Mouse (Mus musculus): ENCODE measurements around the gene Polk. TPM values are rescaled to one million over a fixed set of nuclear protein-coding genes. Genes with fewer than 3 reads are reported as not detected.

Polk gene
- polyA plus RNA-seq, 1 experiment: 3.0 TPM

- 94% methylated on average over 11 of the region's 11 CpGs for WGBS
- Histone ChIP-seq H3K27ac (ENCODE audit: control insufficient read depth, insufficient read depth, low read length) (no peak overlapping the region), H3K36me3 (ENCODE audit: control insufficient read depth, insufficient read depth, low read length) (no peaks in the 10 kb centered on the region), H3K27me3 (ENCODE audit: control insufficient read depth, insufficient read depth, low read length) (no peaks in the 10 kb centered on the region), H3K4me1 (replicated peaks; ENCODE audit: control insufficient read depth, insufficient read depth, low read length) (no peaks in the 10 kb centered on the region), H3K4me3 (ENCODE audit: control insufficient read depth, insufficient read depth, low read length) (no peak overlapping the region)
- TF ChIP-seq POLR2A (IDR thresholded peaks at IDR 0.05; ENCODE audit: control insufficient read depth, extremely low read depth, insufficient read depth, low read length, poor library complexity) (no peak), CTCF (IDR thresholded peaks at IDR 0.05; ENCODE audit: borderline replicate concordance, control insufficient read depth, extremely low read depth, insufficient read depth, low read length, poor library complexity) (no peak)
- no peak for DNase-seq
Observed at GRCm38 (mm10) chr13:96451386-96452140, 90.8 kb downstream of the Polk start.

- H3K27ac ChIP-seq (ENCODE audit: control insufficient read depth, insufficient read depth, low read length): no peak overlapping the region
- DNase-seq: no peak
- 96% methylated on average over 7 of the region's 7 CpGs for WGBS
- H3K4me1 ChIP-seq (replicated peaks; ENCODE audit: control insufficient read depth, insufficient read depth, low read length): no peaks in the 10 kb centered on the region
- no peak for TF ChIP-seq CTCF (IDR thresholded peaks at IDR 0.05; ENCODE audit: borderline replicate concordance, control insufficient read depth, extremely low read depth, insufficient read depth, low read length, poor library complexity)
- no peak for TF ChIP-seq POLR2A (IDR thresholded peaks at IDR 0.05; ENCODE audit: control insufficient read depth, extremely low read depth, insufficient read depth, low read length, poor library complexity)
- no peaks in the 10 kb centered on the region for H3K36me3 ChIP-seq (ENCODE audit: control insufficient read depth, insufficient read depth, low read length)
- H3K4me3 ChIP-seq (ENCODE audit: control insufficient read depth, insufficient read depth, low read length): no peak overlapping the region
- no peaks in the 10 kb centered on the region for H3K27me3 ChIP-seq (ENCODE audit: control insufficient read depth, insufficient read depth, low read length)
Observed at GRCm38 (mm10) chr13:96450869-96451268, 91.5 kb downstream of the Polk start.

- WGBS: 94% methylated on average over 11 of the region's 11 CpGs
- DNase-seq: no peak
- no peak for TF ChIP-seq CTCF (IDR thresholded peaks at IDR 0.05; ENCODE audit: borderline replicate concordance, control insufficient read depth, extremely low read depth, insufficient read depth, low read length, poor library complexity)
- no peak for TF ChIP-seq POLR2A (IDR thresholded peaks at IDR 0.05; ENCODE audit: control insufficient read depth, extremely low read depth, insufficient read depth, low read length, poor library complexity)
Observed at GRCm38 (mm10) chr13:96450205-96450856, 92.0 kb downstream of the Polk start.

GRCm38 (mm10) chr13:96440436-96440835 is 101.9 kb downstream of the Polk start:
- no peak overlapping the region for H3K27ac ChIP-seq (ENCODE audit: control insufficient read depth, insufficient read depth, low read length)
- DNase-seq: no peak
- TF ChIP-seq POLR2A (IDR thresholded peaks at IDR 0.05; ENCODE audit: control insufficient read depth, extremely low read depth, insufficient read depth, low read length, poor library complexity): no peak
- TF ChIP-seq CTCF (IDR thresholded peaks at IDR 0.05; ENCODE audit: borderline replicate concordance, control insufficient read depth, extremely low read depth, insufficient read depth, low read length, poor library complexity): no peak
- no peaks in the 10 kb centered on the region for H3K4me1 ChIP-seq (replicated peaks; ENCODE audit: control insufficient read depth, insufficient read depth, low read length)
- WGBS: 98% methylated on average over 4 of the region's 4 CpGs
- H3K4me3 ChIP-seq (ENCODE audit: control insufficient read depth, insufficient read depth, low read length): no peak overlapping the region
- no peaks in the 10 kb centered on the region for H3K36me3 ChIP-seq (ENCODE audit: control insufficient read depth, insufficient read depth, low read length)
- no peaks in the 10 kb centered on the region for H3K27me3 ChIP-seq (ENCODE audit: control insufficient read depth, insufficient read depth, low read length)

More at GRCm38 (mm10) chr13:96450205-96450856, 92.0 kb downstream of the Polk start:
- no peaks in the 10 kb centered on the region for H3K36me3 ChIP-seq (ENCODE audit: control insufficient read depth, insufficient read depth, low read length)
- H3K4me3 ChIP-seq (ENCODE audit: control insufficient read depth, insufficient read depth, low read length): no peak overlapping the region
- H3K27ac ChIP-seq (ENCODE audit: control insufficient read depth, insufficient read depth, low read length): no peak overlapping the region
- H3K4me1 ChIP-seq (replicated peaks; ENCODE audit: control insufficient read depth, insufficient read depth, low read length): no peaks in the 10 kb centered on the region
- H3K27me3 ChIP-seq (ENCODE audit: control insufficient read depth, insufficient read depth, low read length): no peaks in the 10 kb centered on the region

- Histone ChIP-seq H3K4me3 (ENCODE audit: control insufficient read depth, insufficient read depth, low read length) (no peak overlapping the region), H3K27me3 (ENCODE audit: control insufficient read depth, insufficient read depth, low read length) (no peaks in the 10 kb centered on the region), H3K4me1 (replicated peaks; ENCODE audit: control insufficient read depth, insufficient read depth, low read length) (peaks cover 10% of the 10 kb centered on the region; the same call in 1 of the 2 replicates), H3K27ac (ENCODE audit: control insufficient read depth, insufficient read depth, low read length) (no peak overlapping the region), H3K36me3 (ENCODE audit: control insufficient read depth, insufficient read depth, low read length) (no peaks in the 10 kb centered on the region)
- DNase-seq: no peak
- TF ChIP-seq POLR2A (IDR thresholded peaks at IDR 0.05; ENCODE audit: control insufficient read depth, extremely low read depth, insufficient read depth, low read length, poor library complexity) (no peak), CTCF (IDR thresholded peaks at IDR 0.05; ENCODE audit: borderline replicate concordance, control insufficient read depth, extremely low read depth, insufficient read depth, low read length, poor library complexity) (no peak)
- 97% methylated on average over 1 of the region's 1 CpGs for WGBS
Observed at GRCm38 (mm10) chr13:96436921-96437320, 105.5 kb downstream of the Polk start.

- no peak overlapping the region for H3K4me3 ChIP-seq (ENCODE audit: control insufficient read depth, insufficient read depth, low read length)
- no peak for DNase-seq
- H3K27ac ChIP-seq (ENCODE audit: control insufficient read depth, insufficient read depth, low read length): no peak overlapping the region
Observed at GRCm38 (mm10) chr13:96435793-96436192, 106.6 kb downstream of the Polk start.

More at GRCm38 (mm10) chr13:96435793-96436192, 106.6 kb downstream of the Polk start:
- no peaks in the 10 kb centered on the region for H3K36me3 ChIP-seq (ENCODE audit: control insufficient read depth, insufficient read depth, low read length)
- no peak for TF ChIP-seq POLR2A (IDR thresholded peaks at IDR 0.05; ENCODE audit: control insufficient read depth, extremely low read depth, insufficient read depth, low read length, poor library complexity)
- TF ChIP-seq CTCF (IDR thresholded peaks at IDR 0.05; ENCODE audit: borderline replicate concordance, control insufficient read depth, extremely low read depth, insufficient read depth, low read length, poor library complexity): no peak
- WGBS: 42% methylated on average over 13 of the region's 13 CpGs
- H3K27me3 ChIP-seq (ENCODE audit: control insufficient read depth, insufficient read depth, low read length): no peaks in the 10 kb centered on the region
- peaks cover 10% of the 10 kb centered on the region; the same call in 1 of the 2 replicates for H3K4me1 ChIP-seq (replicated peaks; ENCODE audit: control insufficient read depth, insufficient read depth, low read length)

All from thymus, adult 2 months (tissue).